Mouse (Mus musculus) heart, embryonic 14.5 days (tissue): Measurements from ENCODE around the gene Madcam1. TPM values are rescaled to one million over a fixed set of nuclear protein-coding genes. Genes with fewer than 3 reads are reported as not detected.

Source experiments
- ATAC-seq: fragments of 200-750 bp; cut with Nextera tagmentation; 2 replicates; pipeline ENCODE4 v1.8.0; 2017; ENCODE audit warnings: low read depth, moderate TSS enrichment; ENCODE audit not compliant: insufficient number of reproducible peaks, insufficient read depth, low FRiP score
- H3K27ac ChIP-seq, 2 experiments: fragments of 200-500 bp in 1 of 2; fragments of 300-500 bp in 1 of 2; sonication (generic) in 1 of 2; replicated peaks in 1 of 2; 2 replicates each; pipeline ENCODE4 v1.5.1; 2012 to 2014; ENCODE audit warnings: low read depth in 2 of 2, low read length in 2 of 2, control low read depth in 1 of 2, mild to moderate bottlenecking in 1 of 2, mixed read lengths in 1 of 2; ENCODE audit not compliant: control insufficient read depth in 1 of 2, insufficient read depth in 1 of 2
- H3K27me3 ChIP-seq: fragments of 300-500 bp; sonication (generic); 2 replicates; pipeline ENCODE4 v1.6.1; 2014; ENCODE audit warnings: mild to moderate bottlenecking, low read length, control low read depth; ENCODE audit not compliant: control insufficient read depth, insufficient read depth
- H3K36me3 ChIP-seq: fragments of 300-500 bp; sonication (generic); 2 replicates; pipeline ENCODE4 v1.6.1; 2014; ENCODE audit warnings: mild to moderate bottlenecking, control low read depth, low read length, mixed read lengths; ENCODE audit not compliant: control insufficient read depth, insufficient read depth
- H3K4me1 ChIP-seq, 2 experiments: fragments of 200-500 bp in 1 of 2; fragments of 300-500 bp in 1 of 2; sonication (generic) in 1 of 2; 2 replicates each; pipeline ENCODE4 v1.6.1; 2012 to 2014; ENCODE audit warnings: low read length in 2 of 2, control low read depth in 1 of 2, mixed read lengths in 1 of 2; ENCODE audit not compliant: control insufficient read depth in 2 of 2, insufficient read depth in 2 of 2
- H3K4me2 ChIP-seq: fragments of 300-500 bp; sonication (generic); 2 replicates; pipeline ENCODE4 v1.6.1; 2014; ENCODE audit warnings: mild to moderate bottlenecking, low read length
- H3K4me3 ChIP-seq, 2 experiments: fragments of 200-500 bp in 1 of 2; fragments of 300-500 bp in 1 of 2; sonication (generic) in 1 of 2; 2 replicates each; pipeline ENCODE4 v1.5.1; 2012 to 2014; ENCODE audit warnings: low read length in 2 of 2, mild to moderate bottlenecking in 2 of 2, control low read depth in 1 of 2, low read depth in 1 of 2, moderate library complexity in 1 of 2; ENCODE audit not compliant: control insufficient read depth in 1 of 2, insufficient read depth in 1 of 2
- H3K9ac ChIP-seq: fragments of 300-500 bp; sonication (generic); 2 replicates; pipeline ENCODE4 v1.6.1; 2014; ENCODE audit warnings: mild to moderate bottlenecking, low read length
- H3K9me3 ChIP-seq: fragments of 300-500 bp; sonication (generic); 2 replicates; pipeline ENCODE4 v1.6.1; 2016; ENCODE audit warnings: low read length, control low read depth; ENCODE audit not compliant: control insufficient read depth
- WGBS: fragments of 180-500 bp; shearing (Covaris S2); extraction: QIAGEN DNeasy Blood & Tissue Kit; methylation state at CpG from one replicate; pipeline ENCODE4 v1.1.7; 2014; 5-methylcytosine and 5-hydroxymethylcytosine counted together
- polyA plus RNA-seq: library from polyadenylated mRNA; unstranded; fragments of >200 nt; fragmentation: Nextera tagmentation; extraction: Ambion mirVana; gene quantifications from 2 replicates; pipeline ENCODE4 v1.2.1, GENCODE M21; 2014

Madcam1 gene
- polyA plus RNA-seq, 1 experiment from 2014 or later = 1.00 TPM

GRCm38 (mm10) chr10:79675346-79676035, 11.1 kb downstream of the Madcam1 start:
- Histone ChIP-seq H3K36me3 (no peaks in the 10 kb centered on the region), H3K4me1 (peaks cover 3 to 9% of the 10 kb centered on the region in 2 experiments), H3K27ac (no peak overlapping the region), H3K27me3 (no peaks in the 10 kb centered on the region), H3K4me2 (no peak overlapping the region), H3K4me3 (no peak overlapping the region), H3K9ac (no peak overlapping the region), H3K9me3 (no peaks in the 10 kb centered on the region)
- WGBS = 39% methylated on average over 44 of the region's 44 CpGs
- no peak for ATAC-seq

- Histone ChIP-seq H3K4me1 (peaks cover 21 to 27% of the 10 kb centered on the region in 2 experiments), H3K27ac (peak overlapping the region; percentile 79 to 88), H3K4me3 (peak overlapping the region; percentile 77 to 88), H3K9ac (peak overlapping the region; percentile 62), H3K9me3 (no peaks in the 10 kb centered on the region), H3K27me3 (no peaks in the 10 kb centered on the region), H3K4me2 (peak overlapping the region; percentile 73), H3K36me3 (peaks cover 23% of the 10 kb centered on the region)
- WGBS = 31% methylated on average over 11 of the region's 11 CpGs
- ATAC-seq = no peak
These were observed 16.5 kb downstream of the Madcam1 start for GRCm38 (mm10) chr10:79680606-79681495.

GRCm38 (mm10) chr10:79681591-79682245, 17.4 kb downstream of the Madcam1 start, which contains the start of gene Cdc34:
TSS of gene Cdc34 (plus strand) at chr10:79682195.
- Histone ChIP-seq H3K4me3 (peak within 1 kb of the TSS; percentile 77 to 88), H3K4me2 (peak within 1 kb of the TSS; percentile 73), H3K27ac (peak within 1 kb of the TSS; percentile 79 to 88), H3K9ac (peak within 1 kb of the TSS; percentile 92), H3K9me3 (no peaks in the 10 kb centered on the region), H3K4me1 (peaks cover 22 to 33% of the 10 kb centered on the region in 2 experiments), H3K27me3 (no peaks in the 10 kb centered on the region), H3K36me3 (peaks cover 32% of the 10 kb centered on the region)
- ATAC-seq = peak; percentile 94
- under 1% methylated on average over 74 of the region's 84 CpGs for WGBS

GRCm38 (mm10) chr10:79682551-79682915, 18.2 kb downstream of the Madcam1 start:
- H3K9me3 ChIP-seq = no peaks in the 10 kb centered on the region
- H3K27ac ChIP-seq = peak overlapping the region; percentile 65 to 88
- H3K4me2 ChIP-seq = peak overlapping the region; percentile 71
- H3K27me3 ChIP-seq = no peaks in the 10 kb centered on the region
- 0% methylated on average over 10 of the region's 10 CpGs for WGBS
- ATAC-seq = no peak
- peak overlapping the region; percentile 77 to 88 for H3K4me3 ChIP-seq
- peaks cover 40% of the 10 kb centered on the region for H3K36me3 ChIP-seq
- peak overlapping the region; percentile 92 for H3K9ac ChIP-seq
- H3K4me1 ChIP-seq = peaks cover 27 to 39% of the 10 kb centered on the region in 2 experiments

- Histone ChIP-seq H3K4me3 (peak overlapping the region; percentile 77 to 88), H3K9me3 (no peaks in the 10 kb centered on the region), H3K27me3 (no peaks in the 10 kb centered on the region), H3K27ac (peak overlapping the region; percentile 68 to 88), H3K9ac (peak overlapping the region; percentile 92), H3K4me1 (peaks cover 27 to 39% of the 10 kb centered on the region in 2 experiments), H3K36me3 (peaks cover 45% of the 10 kb centered on the region), H3K4me2 (peak overlapping the region; percentile 71)
- ATAC-seq = no peak
- under 1% methylated on average over 10 of the region's 10 CpGs for WGBS
These were observed 18.7 kb downstream of the Madcam1 start for GRCm38 (mm10) chr10:79682916-79683582.

DNA sequence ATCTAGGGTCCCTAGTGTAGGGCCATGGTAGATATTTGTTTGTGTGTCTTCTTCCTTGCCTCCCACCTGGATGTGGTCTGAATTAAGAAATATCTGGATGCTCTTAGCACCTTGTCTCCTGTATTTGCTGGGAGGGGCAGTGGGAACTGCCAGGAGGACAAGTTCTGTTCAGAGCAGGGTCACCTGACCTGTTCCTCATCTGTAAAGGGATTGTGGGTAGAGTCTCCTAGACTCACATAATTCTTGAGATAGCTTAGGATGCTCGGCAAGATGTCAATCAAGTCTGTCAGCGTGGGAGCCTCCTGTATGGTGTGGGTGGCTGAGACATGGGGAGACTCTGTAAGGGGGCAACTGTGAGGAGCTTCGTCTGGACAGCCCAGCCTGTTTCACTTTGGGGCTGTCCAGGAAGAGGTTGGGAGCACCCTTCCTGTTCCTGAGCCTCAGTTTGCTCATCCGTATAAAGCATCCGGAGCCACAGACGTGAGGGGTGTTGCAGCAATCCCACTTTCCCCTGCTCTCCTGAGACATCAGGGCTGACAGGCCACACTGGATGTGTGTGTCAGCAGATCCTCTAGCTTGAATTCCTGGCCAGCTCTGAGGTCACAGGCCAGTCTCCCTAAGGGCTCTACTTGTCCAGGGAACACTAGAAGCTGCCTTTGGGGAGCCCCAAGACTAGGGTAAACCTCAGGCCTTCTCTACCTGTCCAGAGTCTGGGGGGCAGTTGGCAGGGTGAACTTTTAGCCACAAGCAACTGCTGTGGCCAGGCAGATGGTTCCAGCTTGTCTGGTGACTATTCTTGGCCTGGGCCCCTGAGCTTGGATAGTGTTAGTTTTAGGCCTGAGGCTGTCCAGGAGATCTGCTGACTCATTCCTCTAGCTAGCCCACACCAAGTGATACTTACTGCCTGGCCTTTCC, 19.6 kb downstream of the Madcam1 start:
- peak overlapping the region; percentile 18 to 88; a peak in 3 of 4 replicates for H3K27ac ChIP-seq
- peaks cover 54% of the 10 kb centered on the region for H3K36me3 ChIP-seq
- no peaks in the 10 kb centered on the region for H3K27me3 ChIP-seq
- 67% methylated on average over 6 of the region's 6 CpGs for WGBS
- H3K9me3 ChIP-seq = no peaks in the 10 kb centered on the region
- H3K9ac ChIP-seq = peak overlapping the region; percentile 92
- H3K4me1 ChIP-seq = peaks cover 27 to 39% of the 10 kb centered on the region in 2 experiments
- ATAC-seq = no peak
- peak overlapping the region in 1 of 2 experiments; percentile 77; a peak in 2 of 4 replicates for H3K4me3 ChIP-seq
- peak overlapping the region; percentile 71 for H3K4me2 ChIP-seq
